Mouse (Mus musculus) right cerebral cortex, postnatal 4 days (tissue): Measurements from ENCODE around the gene Ctnnb1.

ENCODE experiments used
- DNase-seq: peaks from one replicate; pipeline ENCODE4 v3.0.0-alpha.2; 2022

Ctnnb1 gene

GRCm38 (mm10) chr9:120963720-120964119 is 34.7 kb downstream of the Ctnnb1 start:
- no peak for DNase-seq

GRCm38 (mm10) chr9:120964224-120964623 is 35.2 kb downstream of the Ctnnb1 start:
- DNase-seq, result no peak

GRCm38 (mm10) chr9:120965007-120965406 is 36.0 kb downstream of the Ctnnb1 start:
- no peak for DNase-seq

GRCm38 (mm10) chr9:120973026-120973515 is 44.1 kb downstream of the Ctnnb1 start:
- no peak for DNase-seq

DNA sequence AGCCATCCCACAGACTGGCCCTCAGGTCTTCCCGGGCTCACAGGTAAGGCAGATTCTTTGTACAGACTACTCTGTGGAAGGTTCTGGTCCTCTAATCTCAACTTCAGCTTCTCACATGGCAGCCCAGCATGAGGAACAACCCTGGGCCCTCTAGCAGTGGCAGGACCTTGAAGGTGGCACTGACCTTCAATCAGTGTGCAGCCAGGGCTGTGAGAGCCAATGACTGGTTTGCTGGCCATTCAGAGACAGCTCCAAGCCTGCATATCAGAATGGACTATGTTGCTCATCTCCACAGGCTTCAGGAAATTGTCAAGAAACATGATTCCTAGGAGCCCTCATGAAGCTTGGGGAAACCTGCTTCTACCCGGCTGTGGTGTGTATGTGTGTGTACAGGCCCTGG is 45.2 kb downstream of the Ctnnb1 start:
- no peak for DNase-seq

- no peak for DNase-seq
These were observed 47.1 kb downstream of the Ctnnb1 start for GRCm38 (mm10) chr9:120976158-120976557.

GRCm38 (mm10) chr9:120976856-120977255 is 47.8 kb downstream of the Ctnnb1 start:
- no peak for DNase-seq

DNA sequence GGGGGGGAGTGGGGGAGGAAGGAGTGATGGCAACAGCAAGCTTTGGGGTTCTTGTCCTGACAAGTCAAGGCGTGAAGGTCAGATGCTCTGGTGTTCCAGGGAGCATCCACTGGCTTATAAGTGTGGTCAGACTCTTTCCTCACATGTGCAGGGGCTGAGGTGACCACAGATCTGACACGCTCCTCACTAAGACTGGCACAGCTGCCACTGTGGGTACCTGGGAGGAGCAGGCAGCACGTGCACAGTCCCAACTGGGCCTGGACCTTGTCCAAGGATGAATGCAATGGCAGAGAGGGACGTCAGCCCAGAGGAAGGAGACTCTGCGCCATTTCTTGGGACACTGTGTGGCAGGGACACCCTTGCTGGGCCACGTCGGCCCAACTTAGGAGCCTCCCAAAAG is 52.8 kb downstream of the Ctnnb1 start:
- no peak for DNase-seq

DNA sequence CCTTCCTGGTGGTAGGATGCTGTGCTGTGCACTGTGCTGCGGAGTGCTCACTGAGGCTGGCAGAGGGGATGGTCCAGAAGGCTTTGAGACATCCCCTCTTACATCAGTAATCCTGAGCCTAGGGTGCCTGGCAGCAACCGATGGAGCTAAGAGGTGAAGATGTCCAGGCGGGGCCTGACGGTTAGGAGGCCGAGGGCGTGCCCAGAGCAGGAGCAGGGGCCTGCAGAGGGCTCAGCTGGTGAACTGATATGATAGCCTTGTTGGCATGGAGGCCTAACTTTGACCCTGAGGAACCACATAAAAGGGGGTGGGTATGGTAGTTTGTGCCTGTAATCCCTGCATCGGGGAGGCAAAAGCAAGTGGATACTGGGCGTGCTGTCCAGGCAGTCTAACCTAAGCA is 54.8 kb downstream of the Ctnnb1 start:
- DNase-seq, result no peak

DNA sequence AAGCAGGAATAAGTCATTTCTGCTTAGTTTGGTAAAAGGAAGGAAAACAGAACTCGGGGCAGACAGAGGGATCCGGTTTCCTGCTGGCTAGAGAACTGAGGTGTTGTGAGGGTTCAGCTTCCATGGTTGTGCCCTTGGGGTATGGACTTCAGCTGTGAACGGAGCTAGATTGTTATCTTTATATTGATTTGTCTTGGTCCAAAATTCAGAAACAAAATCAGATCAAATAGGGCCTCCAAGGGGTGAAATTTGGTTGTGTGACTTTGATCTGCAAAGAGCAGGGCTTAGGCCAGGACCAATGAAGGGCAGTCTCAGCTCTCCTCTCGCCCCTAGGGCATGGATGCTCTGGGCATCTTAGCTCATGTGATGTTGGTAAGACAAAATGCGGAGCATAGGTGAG is 55.5 kb downstream of the Ctnnb1 start:
- no peak for DNase-seq

GRCm38 (mm10) chr9:120985009-120985408 is 56.0 kb downstream of the Ctnnb1 start:
- no peak for DNase-seq

DNA sequence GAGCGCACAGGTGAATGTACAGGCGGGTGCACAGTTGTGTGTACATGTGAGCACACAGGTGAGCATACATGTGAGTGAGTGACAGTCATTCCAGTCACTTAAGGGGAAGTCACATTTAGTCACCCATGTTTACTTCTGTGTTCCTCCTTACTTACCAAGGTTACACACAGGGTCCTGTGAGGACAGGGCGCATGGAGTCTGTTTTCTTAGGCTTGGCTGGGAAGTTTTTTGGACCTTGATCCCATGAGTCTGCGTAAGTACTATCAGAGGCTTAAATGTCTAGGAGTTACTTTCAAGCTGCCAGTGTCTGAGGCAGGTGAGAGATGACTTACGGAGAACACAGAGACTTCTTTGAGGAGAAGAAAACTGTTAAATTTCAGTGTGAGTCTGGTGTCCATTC is 56.5 kb downstream of the Ctnnb1 start:
- DNase-seq, result no peak

- no peak for DNase-seq
These were observed 57.2 kb downstream of the Ctnnb1 start for GRCm38 (mm10) chr9:120986255-120986654.

GRCm38 (mm10) chr9:120986994-120987393 is 58.0 kb downstream of the Ctnnb1 start:
- no peak for DNase-seq

DNA sequence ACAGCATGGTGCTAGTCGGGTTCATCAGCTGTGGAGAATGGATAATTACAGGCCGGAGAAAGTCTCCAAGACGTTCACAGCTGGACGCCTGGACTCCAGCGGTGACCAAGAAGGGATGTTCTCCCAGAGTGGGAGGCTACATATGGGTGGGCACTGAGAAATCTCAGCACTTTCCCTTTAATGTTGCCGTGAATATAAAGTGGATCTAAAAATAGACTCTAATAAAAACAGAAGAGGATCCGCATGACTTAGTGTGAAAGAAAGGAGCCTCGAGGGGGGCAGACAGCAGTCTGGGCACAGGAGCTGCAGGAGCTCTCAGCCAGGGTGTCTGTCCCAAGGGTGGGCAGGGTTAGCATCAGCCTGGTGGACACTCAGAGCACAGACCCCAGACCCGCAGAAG is 59.1 kb downstream of the Ctnnb1 start:
- DNase-seq, result no peak

- no peak for DNase-seq
These were observed 61.0 kb downstream of the Ctnnb1 start for GRCm38 (mm10) chr9:120989806-120990700.

GRCm38 (mm10) chr9:120991801-120992200 is 62.8 kb downstream of the Ctnnb1 start:
- no peak for DNase-seq

DNA sequence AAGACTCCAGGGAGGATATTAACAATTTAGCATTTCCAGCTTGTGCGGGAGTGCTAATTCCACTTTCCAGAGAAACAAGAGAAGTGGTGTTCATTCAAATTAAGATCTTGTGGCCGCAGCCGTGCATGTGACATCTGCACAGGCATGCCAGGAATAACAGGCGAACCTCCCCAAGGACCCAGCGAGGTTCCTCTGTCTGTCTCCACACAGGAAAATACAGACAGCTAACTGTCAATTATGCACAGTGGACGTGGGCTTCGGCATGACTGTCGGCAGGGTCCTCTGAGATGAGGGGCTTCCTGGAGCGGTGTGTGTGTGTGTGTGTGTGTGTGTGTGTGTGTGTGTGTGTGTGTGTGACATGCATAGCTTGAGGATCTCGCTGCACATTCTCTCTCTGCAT is 64.0 kb downstream of the Ctnnb1 start:
- DNase-seq, result no peak

- no peak for DNase-seq
These were observed 65.5 kb downstream of the Ctnnb1 start for GRCm38 (mm10) chr9:120994223-120995155.

- no peak for DNase-seq
These were observed 69.7 kb downstream of the Ctnnb1 start for GRCm38 (mm10) chr9:120998696-120999095.

GRCm38 (mm10) chr9:121000641-121001320 is 71.8 kb downstream of the Ctnnb1 start:
- no peak for DNase-seq

- DNase-seq, result peak; percentile 32
These were observed 72.9 kb downstream of the Ctnnb1 start for GRCm38 (mm10) chr9:121001681-121002540.
